Mouse (Mus musculus) activated CD4-positive, CD25-positive, alpha-beta regulatory T cell, adult 9 weeks (primary cell): ENCODE data around the gene Shmt1. TPM values are rescaled to one million over a fixed set of nuclear protein-coding genes. Genes with fewer than 3 reads are reported as not detected.

Experiments
- polyA plus RNA-seq: library from polyadenylated mRNA; unstranded; fragments of 100-300 nt; shearing (Covaris generic); gene quantifications from one replicate; pipeline ENCODE4 v1.2.1, GENCODE M21; 2017

The Shmt1 gene
- polyA plus RNA-seq = 27.2 TPM

GRCm38 (mm10) chr11:60811618-60812017 is at the start of gene Shmt1:
Gene Shmt1, minus strand, starts transcription at chr11:60811718.

DNA sequence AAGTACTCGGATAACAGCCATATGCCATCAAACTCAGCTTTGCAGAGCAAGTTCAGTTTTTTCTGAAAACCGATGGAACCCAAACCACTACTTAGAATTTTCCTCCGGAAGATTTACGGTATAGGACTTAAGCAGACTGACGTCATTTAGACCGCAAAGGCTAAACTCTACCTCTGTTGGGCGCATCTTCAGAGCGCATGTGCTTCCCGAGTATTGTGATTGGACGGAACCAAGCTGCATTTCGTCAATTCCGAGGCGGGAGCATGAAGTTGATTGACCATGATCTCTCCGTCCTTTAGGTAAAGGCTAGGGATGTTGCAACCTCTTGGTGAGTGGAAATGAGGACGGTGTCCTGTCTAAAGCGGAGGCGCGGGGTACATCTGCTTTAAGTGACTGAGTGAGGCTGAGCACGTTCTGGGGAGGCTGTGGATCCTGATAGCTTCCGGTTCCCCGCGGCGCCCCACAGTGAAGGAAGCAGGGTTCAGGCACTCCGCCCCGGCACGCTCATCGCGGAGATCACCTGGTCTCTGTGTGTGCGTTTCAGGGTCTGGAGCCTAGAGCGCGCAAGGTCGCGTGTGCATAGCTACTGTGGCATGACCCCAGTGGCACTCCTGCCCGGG is 19.0 kb upstream of the Shmt1 start, which contains the start of gene Dhrs7b:
Gene Dhrs7b (plus strand): TSS at position 199 of the 620 bp plus-strand sequence.

DNA sequence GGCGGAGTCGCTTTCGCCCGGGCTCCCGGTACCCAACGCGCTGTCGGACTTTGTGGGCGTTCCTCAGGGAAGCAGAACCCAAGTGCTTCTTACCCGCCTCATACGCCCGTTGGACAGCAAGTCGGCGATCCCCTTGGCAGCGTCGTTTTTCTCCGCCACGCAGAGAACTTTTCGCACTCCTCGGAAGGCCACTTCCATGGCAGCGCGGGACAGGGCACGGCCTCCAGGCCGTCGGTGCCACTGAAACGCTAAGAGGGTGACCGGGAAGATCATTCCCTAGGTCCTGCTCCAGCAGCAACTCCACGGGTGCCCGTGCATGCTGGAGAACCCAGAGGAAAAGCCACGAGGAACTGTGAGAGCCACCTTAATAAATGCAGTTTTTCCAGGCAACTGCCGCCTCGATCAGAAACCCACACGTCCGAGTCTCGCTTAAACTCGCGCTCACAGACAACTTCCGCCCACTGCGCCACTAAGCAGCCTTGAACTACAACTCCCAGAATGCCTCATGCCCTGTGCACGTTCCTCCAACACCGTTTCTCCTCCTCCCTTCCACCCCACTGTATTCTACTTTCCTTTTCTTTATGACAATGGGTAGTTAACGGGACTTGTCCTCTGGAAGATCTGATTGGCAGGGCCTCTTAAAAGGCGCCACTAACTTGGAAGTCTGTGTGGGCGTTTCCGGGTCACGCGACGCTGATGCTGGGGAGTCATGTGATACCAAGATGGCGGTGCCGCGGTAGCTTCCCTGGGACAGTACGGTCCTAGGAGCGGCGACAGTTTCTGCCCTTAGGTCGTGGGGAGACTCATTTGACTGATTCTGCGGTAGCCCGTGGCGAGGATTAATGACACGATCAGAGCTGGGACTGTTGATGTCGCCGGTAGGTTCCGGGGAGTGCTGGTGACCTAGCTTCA is 34.4 kb downstream of the Shmt1 start, which contains the start of the genes Top3a and Smcr8:
Gene Top3a (minus strand): TSS at position 537 of the 912 bp plus-strand sequence.
Gene Smcr8 (plus strand): TSS at position 696 of the 912 bp plus-strand sequence.

Other genes with a start within 250 kb of the Shmt1 start
- gene Llgl1, start 112.0 kb downstream of the Shmt1 start, polyA plus RNA-seq = 22.2 TPM
- 204 TPM for gene Flii, start 84.5 kb downstream of the Shmt1 start, polyA plus RNA-seq
- 19.5 TPM for gene Mief2, start 83.3 kb downstream of the Shmt1 start, polyA plus RNA-seq
- gene Top3a, start 34.4 kb downstream of the Shmt1 start, polyA plus RNA-seq = 17.9 TPM
- 15.6 TPM for gene Smcr8, start 34.2 kb downstream of the Shmt1 start, polyA plus RNA-seq
- 34.9 TPM for gene Dhrs7b, start 18.9 kb upstream of the Shmt1 start, polyA plus RNA-seq
- 42.3 TPM for gene Tmem11, start 67.6 kb upstream of the Shmt1 start, polyA plus RNA-seq
- gene Natd1, start 103.0 kb upstream of the Shmt1 start, polyA plus RNA-seq = 8.1 TPM
- 56.4 TPM for gene Map2k3, start 120.3 kb upstream of the Shmt1 start, polyA plus RNA-seq
- gene Kcnj12, start 210.8 kb upstream of the Shmt1 start, polyA plus RNA-seq = not detected